Mouse (Mus musculus) lung, adult 2 months (tissue): ENCODE results near the gene Mgmt.

Experiments used
- CTCF ChIP-seq: fragments of 200-500 bp; IDR thresholded peaks from 2 replicates; pipeline ENCODE4 v1.5.1; 2011; ENCODE audit warnings: mild to moderate bottlenecking, low read length, control low read depth; ENCODE audit not compliant: insufficient read depth
- POLR2A ChIP-seq: fragments of 200-500 bp; IDR thresholded peaks from 2 replicates; pipeline ENCODE4 v1.6.1; 2011; ENCODE audit warnings: low read depth, mild to moderate bottlenecking, control low read depth, low read length, borderline replicate concordance; ENCODE audit errors: extremely low read depth

GRCm38 (mm10) chr7:136916021-136916420 is 21.6 kb downstream of the Mgmt start:
- no peak for TF ChIP-seq CTCF
- TF ChIP-seq POLR2A: no peak
